Mouse (Mus musculus): ENCODE measurements at regions not wholly inside any gene's neighbourhood (a gene's known extent, or its start where the extent isn't known, plus 50 kb on each side); places are given as distances from the start of the nearest gene placed in this dataset.
A peak's percentile ranks its signal among the peaks of the same experiment; 100 is the strongest.

DNA sequence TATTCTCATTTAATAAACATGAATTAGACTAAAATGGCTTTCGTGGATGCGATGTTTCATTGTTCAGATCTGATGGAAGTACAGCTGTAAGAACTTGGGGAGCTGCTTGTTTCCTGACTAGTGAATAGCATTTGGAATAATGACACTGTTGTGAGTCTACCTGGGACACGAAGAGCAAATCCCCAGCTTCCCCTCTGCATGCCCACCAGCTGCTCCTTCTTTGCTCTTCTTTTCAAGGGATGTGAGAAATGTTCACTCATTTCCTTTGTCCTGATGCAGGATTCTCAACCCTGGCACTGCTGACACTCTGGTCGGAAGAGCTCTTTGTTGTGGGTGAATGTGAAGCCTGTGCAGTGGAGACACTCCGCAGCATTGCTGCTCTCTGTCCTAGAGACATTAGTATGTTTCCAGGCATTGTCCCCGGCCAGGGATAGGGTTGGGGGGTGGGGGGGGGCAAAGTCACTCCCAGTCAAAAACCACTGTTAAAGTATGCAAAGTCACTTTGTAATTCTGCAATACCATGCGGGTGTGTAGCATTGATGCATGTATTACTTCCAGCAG is 334.1 kb downstream of the Mex3b start:
- peak overlapping the region; percentile 88 for H3K27ac ChIP-seq (replicated peaks)
- peak overlapping the region; percentile 14; the same call in 1 of the 2 replicates for H3K9ac ChIP-seq (replicated peaks)
- no peaks in the 10 kb centered on the region for H3K27me3 ChIP-seq (replicated peaks)
- WGBS: 19% methylated on average over 7 of the region's 7 CpGs
- no peaks in the 10 kb centered on the region for H3K36me3 ChIP-seq
- H3K4me3 ChIP-seq (replicated peaks): peak overlapping the region; percentile 20; the same call in 1 of the 2 replicates
- peak; percentile 43; the same call in 1 of the 2 replicates for ATAC-seq (ENCODE audit: low FRiP score)
- peaks cover 54% of the 10 kb centered on the region for H3K4me1 ChIP-seq
- H3K9me3 ChIP-seq (replicated peaks): no peaks in the 10 kb centered on the region
- H3K4me2 ChIP-seq: peak overlapping the region; percentile 51

DNA sequence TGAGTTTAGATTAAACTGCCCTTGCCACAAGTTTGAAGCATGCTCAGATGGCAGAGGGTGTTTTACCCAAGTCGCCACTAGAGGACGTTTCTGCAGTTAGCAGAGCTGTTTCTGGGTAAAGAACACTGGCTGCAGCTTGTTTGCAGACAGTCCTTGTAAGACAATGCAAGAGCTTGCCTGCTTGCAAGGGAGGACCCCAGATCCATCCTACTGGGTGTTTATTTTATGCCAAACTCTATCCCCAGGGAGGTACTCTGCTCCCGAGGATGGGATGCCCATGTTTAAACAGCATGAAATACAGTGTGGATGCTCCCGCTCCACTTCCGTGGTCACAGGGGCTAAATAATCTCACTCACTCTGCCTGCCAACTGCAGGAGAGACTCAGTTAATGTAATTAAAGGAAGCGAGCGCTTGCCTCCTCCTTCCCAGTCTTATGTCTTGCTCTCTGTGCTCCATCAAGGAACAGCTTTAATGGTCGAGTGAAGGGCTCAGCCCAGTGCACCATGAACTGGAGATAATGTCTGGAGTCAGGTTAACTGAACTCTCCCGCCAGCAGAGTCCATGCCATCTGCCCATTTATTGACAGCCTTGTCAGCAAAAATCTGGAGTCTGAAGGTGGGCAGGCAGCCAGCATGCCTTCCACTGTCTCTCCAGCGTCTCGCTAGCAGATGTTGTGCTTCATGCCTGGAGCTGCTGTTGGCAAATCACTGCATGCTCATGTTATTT is 334.8 kb downstream of the Mex3b start:
- Histone ChIP-seq H3K4me1 (peaks cover 54% of the 10 kb centered on the region), H3K36me3 (no peaks in the 10 kb centered on the region), H3K4me3 (replicated peaks) (peak overlapping the region; percentile 20), H3K27me3 (replicated peaks) (no peaks in the 10 kb centered on the region), H3K4me2 (peak overlapping the region; percentile 51), H3K27ac (replicated peaks) (peak overlapping the region; percentile 88), H3K9me3 (replicated peaks) (no peaks in the 10 kb centered on the region), H3K9ac (replicated peaks) (peak overlapping the region; percentile 8)
- ATAC-seq (ENCODE audit: low FRiP score): peak; percentile 88
- WGBS: 4% methylated on average over 11 of the region's 11 CpGs

DNA sequence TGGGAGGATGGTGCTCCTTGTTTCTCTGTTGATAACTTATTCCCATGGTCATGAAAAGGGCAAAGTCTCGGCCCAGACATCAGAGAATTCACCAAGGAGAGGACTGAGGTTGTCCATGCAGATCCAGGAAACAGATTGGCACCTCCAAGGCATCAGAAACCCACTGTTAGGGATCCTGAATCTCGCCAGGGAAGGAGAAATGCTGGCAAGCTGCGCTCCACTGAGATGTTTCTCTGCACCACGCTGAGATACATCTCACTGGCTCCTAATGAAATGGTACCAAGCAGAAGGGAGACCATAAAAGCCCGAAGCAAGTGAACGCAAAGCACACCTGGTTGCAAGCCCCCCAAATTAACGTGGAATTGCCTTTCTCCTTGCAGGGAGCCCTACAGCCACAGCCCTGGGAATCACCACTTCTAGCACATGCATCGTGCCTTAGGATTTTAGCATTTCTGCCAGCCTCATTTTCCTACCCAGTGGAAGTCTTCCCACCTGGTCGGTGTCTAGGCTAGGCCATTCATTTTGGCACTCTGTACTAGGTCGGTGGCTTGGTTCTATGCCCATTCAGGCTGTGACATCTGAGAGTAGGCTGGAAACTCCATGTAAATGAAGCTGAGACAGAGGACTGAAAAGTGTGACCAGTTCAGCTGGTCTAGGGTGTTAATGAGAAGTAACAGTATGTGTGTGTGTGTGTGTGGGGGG is 336.3 kb downstream of the Mex3b start:
- no peaks in the 10 kb centered on the region for H3K9me3 ChIP-seq (replicated peaks)
- no peak for ATAC-seq (ENCODE audit: low FRiP score)
- no peaks in the 10 kb centered on the region for H3K36me3 ChIP-seq
- H3K27me3 ChIP-seq (replicated peaks): no peaks in the 10 kb centered on the region
- H3K9ac ChIP-seq (replicated peaks): no peak overlapping the region
- H3K4me2 ChIP-seq: no peak overlapping the region
- no peak overlapping the region for H3K4me3 ChIP-seq (replicated peaks)
- WGBS: 40% methylated on average over 10 of the region's 10 CpGs
- peak overlapping the region; percentile 88 for H3K27ac ChIP-seq (replicated peaks)
- H3K4me1 ChIP-seq: peaks cover 49% of the 10 kb centered on the region

DNA sequence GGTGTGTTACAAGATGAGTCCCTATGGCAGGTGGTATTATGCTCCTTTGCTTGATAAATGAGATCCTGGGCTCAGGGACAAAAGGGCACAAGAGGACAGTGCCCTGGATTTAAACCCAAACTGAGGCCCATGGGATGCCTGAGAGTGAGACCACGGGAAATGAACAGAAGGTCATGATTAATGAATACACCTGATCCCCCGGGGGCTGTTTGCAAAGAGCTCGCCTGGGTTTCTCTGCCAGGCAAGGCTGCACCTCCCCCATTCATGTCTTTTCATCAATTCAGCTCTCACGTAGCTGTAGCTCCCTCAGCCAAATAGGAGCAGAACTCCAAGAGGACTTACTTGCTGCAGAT is 336.9 kb downstream of the Mex3b start:
- H3K9ac ChIP-seq (replicated peaks): no peak overlapping the region

DNA sequence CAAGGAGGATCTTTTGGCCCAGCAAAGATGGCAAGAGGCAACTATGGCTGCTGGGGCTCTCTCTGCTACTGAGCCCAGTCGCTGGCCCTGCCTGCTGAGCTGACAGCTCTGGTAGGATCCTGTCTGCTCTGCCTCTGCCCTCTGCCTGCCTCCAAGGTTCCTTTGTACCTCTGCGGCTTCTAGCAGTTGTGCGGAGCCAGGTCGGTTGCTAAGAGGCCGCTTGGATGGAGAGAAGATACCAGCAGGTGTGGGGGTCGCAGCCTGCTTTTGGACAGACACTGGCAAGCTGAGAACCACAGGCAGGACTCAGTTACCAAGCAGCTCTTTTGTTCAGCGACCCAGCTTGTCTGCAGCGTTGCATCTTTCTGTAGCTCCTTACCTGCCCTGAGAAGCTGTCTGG is 337.6 kb downstream of the Mex3b start:
- peak overlapping the region; percentile 68 for H3K27ac ChIP-seq (replicated peaks)
- ATAC-seq (ENCODE audit: low FRiP score): no peak
- H3K36me3 ChIP-seq: no peaks in the 10 kb centered on the region
- H3K4me1 ChIP-seq: peaks cover 49% of the 10 kb centered on the region
- H3K4me2 ChIP-seq: no peak overlapping the region; the same call in 1 of the 2 replicates
- no peak overlapping the region for H3K9ac ChIP-seq (replicated peaks)
- no peaks in the 10 kb centered on the region for H3K27me3 ChIP-seq (replicated peaks)
- WGBS: 48% methylated on average over 8 of the region's 8 CpGs
- H3K4me3 ChIP-seq (replicated peaks): no peak overlapping the region
- no peaks in the 10 kb centered on the region for H3K9me3 ChIP-seq (replicated peaks)

More for the DNA sequence above, 336.9 kb downstream of the Mex3b start:
- Histone ChIP-seq H3K27ac (replicated peaks) (peak overlapping the region; percentile 88), H3K4me1 (peaks cover 49% of the 10 kb centered on the region), H3K27me3 (replicated peaks) (no peaks in the 10 kb centered on the region), H3K4me2 (no peak overlapping the region), H3K4me3 (replicated peaks) (no peak overlapping the region), H3K36me3 (no peaks in the 10 kb centered on the region), H3K9me3 (replicated peaks) (no peaks in the 10 kb centered on the region)
- WGBS: 9% methylated on average over 4 of the region's 4 CpGs
- ATAC-seq (ENCODE audit: low FRiP score): no peak

DNA sequence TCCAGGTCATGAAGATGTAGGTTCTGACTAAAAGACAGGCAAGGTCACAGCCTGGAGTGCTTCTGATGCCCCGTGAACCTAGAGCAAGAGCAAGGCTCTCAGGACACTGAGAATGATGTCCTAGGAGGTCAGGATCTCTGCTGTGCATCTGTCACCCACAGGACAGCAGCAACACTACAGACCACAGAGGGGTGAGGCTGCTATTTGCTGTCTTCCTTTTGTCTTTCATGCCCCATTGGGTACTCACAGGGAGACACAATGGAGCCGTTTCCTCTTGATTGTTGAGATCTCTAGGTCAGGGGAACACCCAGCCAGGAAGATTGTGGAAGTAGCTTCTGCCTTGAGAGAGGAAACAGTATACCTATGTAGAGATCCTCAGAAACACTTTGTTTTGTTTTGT is 339.9 kb downstream of the Mex3b start:
- Histone ChIP-seq H3K36me3 (no peaks in the 10 kb centered on the region), H3K9ac (replicated peaks) (no peak overlapping the region), H3K9me3 (replicated peaks) (no peaks in the 10 kb centered on the region), H3K4me2 (no peak overlapping the region), H3K4me1 (peaks cover 33% of the 10 kb centered on the region), H3K27ac (replicated peaks) (no peak overlapping the region), H3K4me3 (replicated peaks) (no peak overlapping the region), H3K27me3 (replicated peaks) (no peaks in the 10 kb centered on the region)
- no peak for ATAC-seq (ENCODE audit: low FRiP score)
- 47% methylated on average over 2 of the region's 2 CpGs for WGBS

DNA sequence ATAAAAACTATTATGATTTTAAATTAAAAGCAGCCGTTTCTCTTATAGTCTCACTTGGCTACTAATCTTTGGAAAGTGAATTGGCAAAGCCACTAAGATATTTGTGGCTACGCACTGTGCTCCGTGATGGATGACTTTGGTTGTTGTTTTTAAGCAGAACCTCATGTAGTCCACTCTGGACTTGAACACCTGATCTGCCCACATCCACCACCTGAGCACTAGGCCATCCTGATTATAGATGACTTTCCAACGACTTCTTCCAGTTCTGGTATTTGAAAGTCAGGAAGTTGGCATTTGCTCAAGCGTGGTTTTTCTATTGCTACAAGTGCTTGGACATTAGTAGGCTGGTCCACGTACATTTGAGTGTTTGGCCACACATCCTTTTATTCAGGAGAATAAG is 344.5 kb downstream of the Mex3b start:
- Histone ChIP-seq H3K27me3 (replicated peaks) (no peaks in the 10 kb centered on the region), H3K36me3 (no peaks in the 10 kb centered on the region), H3K9me3 (replicated peaks) (no peaks in the 10 kb centered on the region), H3K4me2 (no peak overlapping the region), H3K27ac (replicated peaks) (no peak overlapping the region), H3K9ac (replicated peaks) (no peak overlapping the region), H3K4me3 (replicated peaks) (no peak overlapping the region), H3K4me1 (no peaks in the 10 kb centered on the region)
- ATAC-seq (ENCODE audit: low FRiP score): no peak
- WGBS: 86% methylated on average over 6 of the region's 6 CpGs

DNA sequence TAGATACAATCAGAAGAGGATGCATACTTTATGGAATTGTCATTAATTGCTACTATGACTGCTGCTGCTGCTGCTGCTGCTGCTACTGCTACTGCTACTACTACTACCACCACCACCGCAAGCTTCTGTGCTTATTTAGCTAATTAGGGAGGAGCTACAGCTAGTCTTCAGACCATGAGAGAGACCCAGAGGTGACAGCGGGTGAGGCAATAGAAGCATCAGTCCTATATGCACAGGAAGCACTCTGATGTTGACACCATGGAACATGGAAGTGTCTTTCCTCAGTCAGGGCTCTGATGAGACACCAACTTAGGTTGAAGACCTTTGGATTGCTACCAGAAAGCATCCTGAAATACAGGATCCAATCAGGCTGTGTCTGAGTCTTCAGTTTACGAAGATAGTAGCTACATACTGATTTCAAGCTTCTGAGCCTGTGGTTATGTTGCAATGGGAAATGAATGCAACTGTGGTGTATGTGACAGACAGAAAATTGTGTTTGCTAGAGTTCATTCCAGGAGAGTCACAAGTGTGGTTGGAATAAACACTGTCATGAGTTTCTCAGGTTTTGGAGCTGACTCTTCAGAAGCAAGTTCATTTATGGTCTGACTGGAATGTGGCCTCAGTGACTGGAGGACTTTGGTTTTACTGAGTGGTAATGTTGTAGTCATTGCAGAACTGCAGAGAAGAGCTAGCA is 355.0 kb downstream of the Mex3b start:
- H3K4me1 ChIP-seq: no peaks in the 10 kb centered on the region
- no peaks in the 10 kb centered on the region for H3K27me3 ChIP-seq (replicated peaks)
- WGBS: 86% methylated on average over 3 of the region's 3 CpGs
- H3K36me3 ChIP-seq: no peaks in the 10 kb centered on the region
- no peak overlapping the region for H3K4me3 ChIP-seq (replicated peaks)
- no peak overlapping the region for H3K9ac ChIP-seq (replicated peaks)
- no peak overlapping the region for H3K4me2 ChIP-seq
- no peaks in the 10 kb centered on the region for H3K9me3 ChIP-seq (replicated peaks)
- no peak overlapping the region for H3K27ac ChIP-seq (replicated peaks)
- no peak for ATAC-seq (ENCODE audit: low FRiP score)

GRCm38 (mm10) chr7:83227262-83228108 is 357.2 kb upstream of the Tmc3 start:
- Histone ChIP-seq H3K4me1 (no peaks in the 10 kb centered on the region), H3K9ac (replicated peaks) (no peak overlapping the region), H3K27ac (replicated peaks) (no peak overlapping the region), H3K9me3 (replicated peaks) (no peaks in the 10 kb centered on the region), H3K36me3 (no peaks in the 10 kb centered on the region), H3K4me3 (replicated peaks) (no peak overlapping the region), H3K27me3 (replicated peaks) (no peaks in the 10 kb centered on the region), H3K4me2 (no peak overlapping the region)
- no peak for ATAC-seq (ENCODE audit: low FRiP score)
- 88% methylated on average over 7 of the region's 7 CpGs for WGBS

DNA sequence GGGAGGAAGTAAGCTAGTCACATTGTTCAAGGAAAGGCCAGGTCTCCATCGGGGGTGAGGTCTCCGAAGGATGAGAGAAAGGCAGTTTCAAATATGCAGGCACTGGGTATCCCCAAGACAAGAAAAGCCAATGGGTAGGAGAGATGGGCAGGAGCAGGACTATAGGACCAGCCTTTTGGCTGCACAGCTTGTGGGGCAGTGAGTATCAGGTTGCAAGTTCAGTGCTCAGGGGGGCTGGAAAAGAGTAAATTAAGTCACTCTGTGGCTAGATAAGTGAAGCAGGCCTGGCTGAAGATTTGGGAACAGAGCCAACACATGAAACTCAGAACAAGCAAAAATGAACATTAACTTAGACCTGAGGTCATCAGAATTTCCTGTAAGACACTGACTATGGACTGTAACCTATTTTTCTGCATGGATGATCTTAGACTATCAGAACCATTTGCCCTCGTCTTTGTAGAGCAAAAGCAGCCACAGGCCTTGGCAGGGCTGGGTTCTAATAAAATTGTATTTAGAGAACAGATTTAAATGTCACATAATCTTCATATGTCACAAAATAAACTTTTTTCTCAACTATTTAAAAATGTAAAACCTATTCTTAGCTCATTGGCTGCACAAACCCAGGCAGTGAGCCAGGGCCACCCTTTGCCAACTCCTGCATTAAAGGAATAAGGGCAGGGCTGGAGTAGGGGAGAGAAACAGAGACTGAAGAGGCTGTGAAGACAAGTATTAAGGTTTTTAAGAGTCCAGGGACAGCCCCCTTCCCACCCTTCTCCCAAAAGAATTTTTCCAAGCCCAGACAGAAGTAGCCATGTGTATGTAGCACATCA is 354.0 kb upstream of the Tmc3 start:
- WGBS: 80% methylated on average over 3 of the region's 3 CpGs
- Histone ChIP-seq H3K9ac (replicated peaks) (no peak overlapping the region), H3K4me1 (no peaks in the 10 kb centered on the region), H3K36me3 (no peaks in the 10 kb centered on the region), H3K4me2 (no peak overlapping the region), H3K9me3 (replicated peaks) (no peaks in the 10 kb centered on the region), H3K4me3 (replicated peaks) (no peak overlapping the region), H3K27me3 (replicated peaks) (no peaks in the 10 kb centered on the region), H3K27ac (replicated peaks) (no peak overlapping the region)
- no peak for ATAC-seq (ENCODE audit: low FRiP score)

Measured in neural tube, embryonic 15.5 days (tissue).